Mouse (Mus musculus): ENCODE data around the gene Otof.

Otof gene

DNA sequence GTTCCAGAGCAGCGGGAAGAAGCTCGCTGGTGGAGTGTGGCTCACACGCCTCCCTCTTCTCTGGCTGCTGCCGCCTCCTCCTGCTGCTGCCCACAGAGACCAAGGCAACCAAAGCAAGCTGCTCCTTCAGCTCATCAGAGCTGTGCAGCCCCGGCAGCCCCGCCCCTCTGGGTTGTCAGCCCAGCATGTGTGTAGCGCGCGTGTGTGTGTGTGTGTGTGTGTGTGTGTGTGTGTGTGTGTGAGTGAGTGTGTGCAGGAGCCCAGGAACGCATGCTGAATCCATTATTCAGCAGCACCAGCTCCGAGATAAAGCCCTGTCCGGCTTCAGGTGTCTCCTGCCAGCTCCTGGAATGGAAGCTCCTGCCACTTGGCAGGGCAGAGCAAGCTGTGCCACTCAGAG, at the start of gene Otof:
Gene Otof (minus strand): TSS at position 112 of the 400 bp plus-strand sequence.
- DNase-seq (ENCODE audit: low read depth), result no peak

DNA sequence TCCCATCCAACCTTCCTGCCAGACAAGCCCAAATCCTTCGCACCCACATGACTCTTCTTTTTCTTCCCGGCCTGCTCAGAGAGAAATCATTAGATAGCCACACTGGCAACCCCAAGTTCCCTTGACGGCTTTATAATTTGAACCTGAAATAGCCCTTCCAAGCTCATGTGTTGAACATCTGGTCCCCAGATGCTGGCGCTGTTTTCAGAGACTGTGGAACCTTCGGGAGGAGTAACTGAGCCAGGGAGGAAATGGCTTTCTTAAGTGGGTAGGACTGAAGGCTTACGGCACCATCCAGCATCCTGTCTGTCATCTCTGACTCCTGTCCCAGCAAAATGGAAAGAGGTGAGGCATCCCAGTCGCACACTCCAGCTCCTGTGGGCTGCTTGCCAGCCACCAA, 35.6 kb upstream of the Otof start:
- no peak for DNase-seq (ENCODE audit: low read depth)

DNA sequence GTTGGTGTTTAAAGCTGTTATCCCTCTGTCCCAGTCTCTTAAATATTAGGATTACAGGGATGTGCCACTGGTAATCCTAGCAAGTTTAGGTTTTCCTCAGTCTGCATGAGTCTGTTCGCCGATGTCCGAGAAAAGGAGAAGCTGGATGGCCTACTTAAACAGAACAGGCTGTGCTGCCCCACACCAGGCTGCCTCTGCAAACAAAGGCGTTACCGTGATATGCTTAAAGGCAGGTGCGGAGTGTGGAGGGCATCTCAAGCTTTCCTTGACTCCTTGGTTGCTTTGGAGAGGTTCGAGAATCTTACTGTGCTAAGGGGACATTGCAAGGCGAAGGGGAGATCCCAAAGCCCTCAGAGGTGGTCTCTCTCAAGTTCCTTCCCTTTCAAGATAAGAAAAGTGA, 35.1 kb upstream of the Otof start:
- no peak for DNase-seq (ENCODE audit: low read depth)

DNA sequence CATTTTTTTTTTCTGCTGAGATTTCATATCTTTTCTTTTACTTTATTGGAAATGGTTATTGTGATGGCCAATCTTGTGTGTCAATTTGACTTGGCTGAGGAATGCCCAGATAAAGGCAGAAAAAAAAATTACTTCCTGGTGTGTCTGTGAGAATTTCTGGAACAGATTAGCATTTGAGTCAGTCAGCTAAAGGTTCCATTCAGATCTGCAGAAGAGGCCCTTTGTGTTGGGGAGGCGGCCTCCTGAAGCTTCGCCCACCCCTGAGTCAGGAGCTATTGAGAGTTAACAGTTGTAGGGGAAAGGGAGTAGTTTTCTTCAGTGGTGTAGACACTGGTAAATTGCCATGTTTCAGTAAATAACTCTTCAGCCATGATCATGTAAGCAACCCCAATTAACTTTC, 33.6 kb upstream of the Otof start:
- DNase-seq (ENCODE audit: low read depth), result no peak

DNA sequence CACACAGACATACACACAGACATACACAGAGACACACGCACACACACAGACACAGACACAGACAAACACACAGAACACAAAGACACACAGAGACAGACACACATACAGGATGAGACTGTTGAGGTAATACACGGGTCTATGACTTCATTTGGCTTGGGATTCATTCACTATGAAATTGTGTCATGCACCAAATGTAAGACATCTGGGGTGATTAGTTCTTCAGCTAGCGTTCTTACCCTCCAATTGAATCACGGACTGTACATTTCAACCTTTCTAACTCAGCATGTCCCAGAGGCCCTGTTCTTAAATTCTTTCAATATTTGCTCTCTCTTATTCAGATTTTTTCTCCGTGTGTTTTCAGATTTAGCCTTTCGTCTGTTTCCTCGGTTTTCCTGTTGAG, 32.9 kb upstream of the Otof start:
- no peak for DNase-seq (ENCODE audit: low read depth)

DNA sequence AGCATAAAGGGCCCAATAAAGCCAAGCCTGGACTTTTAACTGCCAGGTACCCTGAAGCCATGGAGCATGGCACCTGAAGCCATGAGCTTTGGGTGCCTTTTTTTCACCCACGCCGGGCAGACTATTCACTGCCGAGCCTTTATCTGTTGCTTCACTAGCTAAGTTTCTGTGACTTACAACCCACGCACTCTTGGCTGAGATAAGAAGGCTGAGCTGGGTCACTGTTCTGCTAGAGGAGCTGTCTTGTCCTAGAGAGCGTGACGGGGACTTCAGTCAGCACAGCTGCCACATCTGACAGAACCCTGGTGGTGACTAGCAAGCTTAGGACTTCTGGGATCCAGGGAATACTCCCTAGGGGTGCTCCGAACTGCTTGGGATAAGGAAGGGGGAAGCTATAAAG, 32.0 kb upstream of the Otof start:
- no peak for DNase-seq (ENCODE audit: low read depth)

DNA sequence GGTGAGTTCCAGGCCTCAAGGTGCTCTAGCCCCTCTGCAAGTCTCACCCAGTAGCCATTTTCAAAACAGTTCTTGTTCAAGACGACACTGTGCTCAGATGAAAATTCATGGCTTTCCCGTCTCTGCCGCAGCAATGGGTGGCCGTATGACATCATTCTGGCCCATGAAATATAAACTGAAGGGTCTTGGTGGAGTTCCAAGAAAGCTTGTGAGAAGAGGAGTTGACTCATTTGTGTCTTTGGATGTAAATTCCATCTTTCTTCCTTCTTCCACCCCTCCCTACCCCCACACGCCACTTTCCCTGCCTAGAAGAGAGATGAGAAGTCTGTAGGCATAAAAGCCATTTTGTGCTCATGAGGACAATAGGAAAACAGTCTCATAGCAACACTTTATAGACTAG, 29.1 kb upstream of the Otof start:
- no peak for DNase-seq (ENCODE audit: low read depth)

DNA sequence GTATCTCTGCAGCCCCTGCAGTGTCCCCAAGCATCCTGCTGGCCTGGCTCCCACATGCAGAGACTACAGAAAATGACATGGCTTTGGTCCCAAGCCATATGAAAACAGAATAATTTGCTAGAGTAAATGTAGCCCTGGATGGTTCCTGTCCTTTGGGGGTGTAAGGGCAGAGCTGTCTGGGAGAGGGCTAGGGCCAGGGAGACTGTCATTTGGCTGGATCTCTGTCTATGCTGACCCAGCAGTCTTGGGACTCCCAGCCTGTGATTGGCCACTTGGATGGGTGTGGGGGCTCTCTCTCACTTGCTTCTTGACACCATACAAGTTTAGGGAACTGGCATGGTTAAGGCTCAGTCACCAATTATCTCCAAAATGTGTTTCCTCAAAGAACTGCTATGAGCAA, 28.5 kb upstream of the Otof start:
- no peak for DNase-seq (ENCODE audit: low read depth)

DNA sequence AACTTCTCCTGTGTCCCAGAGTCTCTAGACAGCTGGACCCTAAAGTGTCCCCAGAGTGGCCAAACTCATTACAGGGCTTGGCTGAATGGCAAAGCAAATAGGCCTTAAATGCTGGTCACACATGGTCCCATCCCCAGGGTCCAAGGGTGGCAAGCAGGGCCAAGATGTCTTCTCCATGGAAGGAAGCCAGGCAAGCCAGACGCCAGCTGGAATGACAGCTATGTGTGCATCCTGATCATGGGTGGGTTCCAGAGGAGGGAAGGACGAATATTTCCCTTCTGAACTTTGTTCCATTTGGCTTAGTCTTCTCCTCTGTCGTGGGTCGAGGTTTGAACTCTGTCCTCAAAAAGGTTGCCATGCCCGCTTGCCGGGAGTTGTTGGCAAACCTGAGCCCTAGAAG, 23.4 kb upstream of the Otof start:
- no peak for DNase-seq (ENCODE audit: low read depth)

DNA sequence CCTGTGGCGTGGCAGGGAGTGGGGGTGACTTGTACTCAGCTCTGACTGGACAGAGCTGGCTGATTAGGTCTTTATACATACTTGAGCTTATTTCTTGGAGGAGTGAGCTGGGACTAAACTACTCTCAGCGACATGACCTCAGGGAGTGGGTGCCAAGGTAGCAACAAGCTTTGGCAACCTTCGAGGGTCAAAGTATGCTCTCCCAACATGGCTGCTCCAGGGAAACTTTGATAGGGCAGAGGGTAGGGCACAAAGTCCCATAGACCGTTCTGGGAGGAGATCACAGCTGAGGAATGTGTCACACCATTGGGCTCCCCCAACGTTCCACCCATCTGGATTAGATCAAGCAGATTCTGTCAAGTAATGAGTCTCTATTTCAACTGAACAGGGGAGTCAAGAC, 22.9 kb upstream of the Otof start:
- no peak for DNase-seq (ENCODE audit: low read depth)

DNA sequence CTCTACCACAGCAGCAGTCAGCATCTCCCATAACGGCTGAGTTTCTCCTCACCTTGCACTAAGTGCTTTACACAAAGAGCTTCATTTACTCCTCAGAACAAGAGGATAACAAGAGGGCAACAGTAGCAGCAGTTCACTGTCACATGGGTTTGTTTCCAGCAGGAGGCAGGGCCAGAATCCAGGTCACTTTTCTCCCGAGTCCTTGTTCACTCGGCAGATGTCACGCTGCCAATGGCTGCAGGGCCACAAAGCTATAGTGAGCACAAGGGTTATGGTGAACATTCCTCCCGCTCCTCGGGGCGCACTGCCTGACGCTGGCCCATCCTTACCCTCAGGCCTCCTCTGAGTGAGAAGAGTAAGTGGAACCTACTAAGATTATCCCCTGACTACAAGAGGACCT, 21.8 kb upstream of the Otof start:
- DNase-seq (ENCODE audit: low read depth), result no peak

DNA sequence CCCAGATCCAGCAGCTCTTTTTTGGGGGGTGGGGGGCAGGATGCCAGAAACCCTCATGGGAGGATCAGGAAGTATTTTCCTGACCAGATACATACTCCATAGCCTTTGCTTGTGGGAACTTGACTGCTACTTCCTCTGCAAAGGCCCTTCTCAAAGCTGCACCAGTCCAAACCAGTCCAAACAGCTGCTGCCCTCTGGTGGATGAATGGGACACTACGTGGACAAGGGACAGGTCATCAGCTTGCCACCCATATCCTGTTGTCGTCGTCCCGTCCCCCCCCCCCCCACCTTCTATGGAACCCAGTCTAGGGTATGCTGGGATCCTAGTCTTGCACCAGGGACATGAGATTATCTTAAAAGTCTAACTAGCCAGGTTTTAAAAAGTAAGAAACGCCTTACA, 20.6 kb upstream of the Otof start:
- DNase-seq (ENCODE audit: low read depth), result peak; percentile 23

DNA sequence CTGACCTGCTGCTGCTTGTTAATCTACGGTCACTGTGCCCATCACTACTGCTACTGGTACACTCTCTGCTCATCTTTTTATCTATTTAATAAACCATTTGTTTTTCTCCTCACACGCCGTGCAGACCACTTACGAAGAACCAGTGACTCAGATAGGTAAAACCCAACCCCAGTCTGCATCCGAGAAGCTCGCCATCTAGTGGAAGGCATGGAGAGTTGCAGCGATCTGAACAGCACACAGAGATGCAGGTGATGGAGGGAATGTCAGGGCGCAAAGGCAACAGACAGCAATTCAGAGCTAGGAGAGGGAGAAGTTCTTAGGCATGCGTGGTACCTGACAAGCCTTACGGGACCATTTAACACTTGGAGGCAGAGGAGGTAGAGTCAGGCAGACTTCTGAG, 14.8 kb upstream of the Otof start:
- peak; percentile 11 for DNase-seq (ENCODE audit: low read depth)

DNA sequence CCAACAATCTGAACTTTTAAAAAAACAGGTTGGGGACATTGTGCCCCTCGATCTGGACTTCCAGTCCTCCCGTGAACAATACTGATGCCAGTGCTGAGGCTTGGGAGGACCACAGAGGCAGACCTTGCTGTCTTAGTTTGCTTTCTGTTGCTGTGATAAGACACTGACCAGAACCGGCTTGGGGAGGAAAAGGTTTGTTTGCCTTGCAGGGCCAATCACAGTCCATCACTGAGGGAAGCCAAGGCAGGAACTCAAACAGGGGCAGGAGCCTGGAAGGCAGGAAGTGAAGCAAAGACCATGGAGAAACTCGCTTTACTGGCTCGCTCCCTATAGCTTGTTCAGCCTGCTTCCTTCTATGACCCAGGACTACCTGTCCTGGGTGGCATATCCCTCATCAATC, 10.4 kb upstream of the Otof start:
- DNase-seq (ENCODE audit: low read depth), result no peak

DNA sequence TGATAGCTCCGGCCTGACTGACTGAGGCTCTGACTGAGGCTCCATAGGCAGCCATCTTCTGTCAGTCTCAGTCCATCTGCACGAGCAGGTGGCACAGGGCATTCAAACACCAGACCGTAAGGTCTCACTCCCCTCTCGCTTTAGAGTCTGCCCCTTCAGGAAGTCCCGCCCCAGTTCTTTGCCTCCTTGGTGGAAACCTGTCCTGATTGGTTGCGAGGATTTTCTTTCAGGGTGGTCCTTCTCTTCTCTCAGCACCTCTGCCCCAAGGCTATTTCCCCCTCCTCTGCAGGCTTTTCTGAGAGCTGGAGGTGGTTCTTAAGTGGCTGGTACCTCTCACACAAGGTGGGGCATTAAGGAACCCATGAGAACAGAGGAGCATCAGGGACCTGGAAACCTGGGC, 8.7 kb upstream of the Otof start:
- DNase-seq (ENCODE audit: low read depth), result no peak

DNA sequence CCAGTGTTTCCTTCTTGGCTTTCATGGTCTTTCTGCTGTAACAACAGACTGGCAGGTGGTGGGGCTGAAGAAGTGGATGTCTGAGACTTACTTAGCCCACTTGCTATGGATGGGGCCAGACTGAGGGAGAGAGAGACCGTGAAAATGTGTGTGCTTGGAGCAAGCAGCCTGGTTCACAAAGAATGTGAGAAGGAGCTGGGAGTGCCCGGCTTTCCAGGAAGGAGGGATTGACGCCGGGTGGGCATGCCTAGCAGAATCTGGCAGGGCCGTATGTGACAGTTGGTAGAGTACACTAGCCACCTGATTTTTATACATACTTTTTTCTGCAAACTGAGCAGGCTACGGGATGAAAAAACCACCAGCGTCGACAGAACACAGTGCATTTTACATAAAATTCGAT, 4.6 kb upstream of the Otof start:
- no peak for DNase-seq (ENCODE audit: low read depth)

DNA sequence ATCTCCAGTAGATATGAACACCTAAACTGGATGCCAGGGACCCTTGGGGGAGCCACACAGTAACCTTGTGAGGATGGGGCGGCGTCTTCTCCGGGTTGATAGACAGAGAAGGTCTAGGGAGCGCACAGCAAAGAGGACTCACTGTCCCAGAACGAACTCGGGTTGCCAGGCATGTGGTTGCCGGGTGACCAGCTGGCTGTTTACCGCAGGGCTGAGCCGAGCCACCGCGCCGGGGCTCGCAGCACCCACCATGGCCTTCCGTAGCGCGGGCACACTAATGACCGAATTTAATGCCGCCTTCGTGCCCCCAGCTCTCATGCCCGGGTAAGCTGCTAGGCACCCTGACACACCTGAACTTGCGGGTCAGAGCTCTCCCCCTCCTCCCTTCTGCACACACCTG, 4.1 kb upstream of the Otof start, which contains the start of gene 1700001C02Rik:
Gene 1700001C02Rik (plus strand): TSS at position 187 of the 400 bp plus-strand sequence.
- DNase-seq (ENCODE audit: low read depth), result no peak

DNA sequence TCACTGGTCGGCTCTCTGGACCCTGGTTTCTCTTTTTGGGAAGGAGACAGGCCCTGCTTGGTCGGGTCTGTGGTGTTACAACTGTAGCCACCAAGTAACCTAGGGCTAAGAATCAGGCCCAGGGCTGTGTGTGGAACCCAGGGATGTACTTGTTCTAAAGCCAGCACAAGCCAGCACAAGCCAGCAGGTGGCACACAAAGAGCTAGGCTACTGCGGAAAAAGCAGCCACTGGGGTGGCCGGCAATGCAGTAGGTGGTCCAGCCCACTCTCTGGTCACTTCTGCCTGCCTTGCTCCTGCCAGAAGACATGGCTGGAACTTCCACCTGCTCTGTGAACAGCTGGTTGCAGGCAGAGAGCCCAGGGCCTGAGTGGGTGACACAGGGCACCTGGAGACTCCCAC, 1.6 kb downstream of the Otof start:
- DNase-seq (ENCODE audit: low read depth), result no peak

DNA sequence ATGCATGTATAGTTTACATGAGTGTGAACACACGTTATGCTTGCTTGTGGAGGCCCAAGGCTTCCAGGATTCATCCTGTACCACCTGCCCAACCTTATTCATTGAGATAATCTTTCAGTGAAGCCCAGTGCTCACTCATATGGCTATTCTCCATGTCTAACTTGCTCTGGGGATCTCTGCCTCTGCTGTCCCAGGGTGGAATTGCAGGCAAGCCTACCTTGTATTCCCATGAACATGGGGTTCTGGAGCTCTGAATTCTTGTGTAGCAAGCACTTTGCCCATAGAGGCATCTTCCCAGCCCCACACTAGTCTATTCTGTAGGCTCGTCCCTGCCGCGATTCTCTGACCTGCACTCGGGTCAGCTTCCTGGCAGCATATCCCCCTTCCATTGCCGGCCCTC, 5.7 kb downstream of the Otof start:
- no peak for DNase-seq (ENCODE audit: low read depth)

DNA sequence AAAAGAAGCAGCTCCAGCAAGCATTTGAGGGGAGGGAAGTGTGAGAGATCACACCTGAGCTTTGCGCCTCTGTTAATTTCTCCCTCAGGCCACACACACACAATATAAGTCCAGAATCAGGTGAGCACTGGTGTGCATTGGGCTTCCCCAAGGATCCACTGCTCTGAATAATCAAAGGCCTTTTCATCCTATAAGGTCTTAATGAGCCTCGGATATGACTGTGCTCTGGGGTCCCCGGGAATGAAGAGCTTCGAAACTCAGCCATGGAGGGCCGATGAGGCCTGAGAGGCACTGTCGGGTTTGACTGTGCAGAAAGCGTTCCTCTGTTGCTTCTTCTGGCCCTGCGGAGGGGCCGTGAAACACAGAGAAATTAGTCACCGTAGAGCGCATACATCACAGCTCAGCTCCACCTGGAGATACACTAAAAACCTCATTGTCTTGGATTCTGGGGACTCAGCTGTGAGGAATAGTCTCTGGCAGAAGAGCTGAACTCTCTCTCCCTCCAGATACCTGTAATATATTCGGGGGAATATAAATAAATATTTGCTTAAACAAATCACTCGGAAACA, 17.3 kb downstream of the Otof start:
- no peak for DNase-seq (ENCODE audit: low read depth)

DNA sequence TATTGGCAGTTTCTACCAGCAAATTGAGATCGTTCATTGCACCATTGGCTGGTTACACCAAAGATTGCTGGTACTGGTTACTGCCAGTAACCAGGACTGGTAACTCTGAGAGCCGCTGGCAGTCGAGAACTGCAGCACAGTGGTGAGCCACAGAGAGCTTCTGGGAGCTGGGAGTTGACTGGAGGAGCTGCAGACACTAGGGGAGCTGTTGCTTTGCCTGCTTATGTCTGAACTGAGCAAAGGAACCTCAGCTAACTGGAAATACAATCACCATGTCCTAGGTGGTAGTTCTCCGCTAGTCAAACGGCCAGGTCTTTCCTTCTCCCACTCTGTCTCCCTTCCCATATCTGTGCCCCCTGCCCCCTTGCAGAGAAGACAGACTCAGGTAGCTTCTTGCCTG, 19.5 kb downstream of the Otof start:
- DNase-seq (ENCODE audit: low read depth), result no peak

DNA sequence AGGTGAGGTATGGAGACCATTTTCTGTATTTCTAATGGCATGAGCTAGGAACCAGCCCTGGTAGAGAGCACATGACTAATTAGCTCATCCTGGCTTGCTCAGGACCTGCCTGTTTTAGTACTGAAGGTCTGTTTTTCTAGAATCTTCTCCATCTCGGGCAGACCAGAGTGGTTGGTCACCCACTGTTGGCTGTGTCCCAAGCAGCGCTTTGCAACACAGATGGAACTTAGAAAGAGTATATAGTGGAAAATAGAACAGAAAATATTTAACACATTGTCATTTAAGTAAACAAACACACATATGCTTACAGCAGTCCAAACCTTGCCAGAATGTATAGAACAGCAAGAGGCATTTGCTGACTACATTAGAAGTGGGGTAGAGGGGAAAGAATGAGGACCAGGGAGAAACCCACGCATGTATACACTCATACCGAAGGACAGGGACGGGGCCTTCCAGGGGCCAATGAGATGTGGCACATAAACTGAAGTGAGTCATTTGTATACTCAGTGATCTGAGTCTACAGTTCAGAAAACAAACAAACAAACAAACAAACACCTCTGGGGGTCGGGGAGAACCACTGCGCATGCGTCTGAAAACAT, 21.3 kb downstream of the Otof start:
- DNase-seq (ENCODE audit: low read depth), result no peak

DNA sequence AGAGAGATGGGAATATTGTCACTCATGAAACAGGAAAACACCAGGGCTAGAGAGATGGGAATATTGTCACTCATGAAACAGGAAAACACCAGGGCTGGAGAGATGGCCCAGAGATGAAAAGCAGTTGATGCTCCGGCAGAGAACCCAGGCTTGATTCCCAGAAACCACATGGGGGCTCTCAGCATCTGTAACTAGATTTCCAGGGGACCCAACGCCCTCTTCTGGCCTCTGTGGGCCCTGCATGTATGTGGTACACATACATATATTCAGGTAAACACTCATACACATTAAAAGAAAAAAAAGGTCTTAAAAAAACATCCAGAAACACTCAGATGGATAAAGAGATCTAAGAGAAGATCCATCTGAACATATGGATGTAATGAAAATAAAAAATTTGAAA, 22.8 kb downstream of the Otof start:
- no peak for DNase-seq (ENCODE audit: low read depth)

DNA sequence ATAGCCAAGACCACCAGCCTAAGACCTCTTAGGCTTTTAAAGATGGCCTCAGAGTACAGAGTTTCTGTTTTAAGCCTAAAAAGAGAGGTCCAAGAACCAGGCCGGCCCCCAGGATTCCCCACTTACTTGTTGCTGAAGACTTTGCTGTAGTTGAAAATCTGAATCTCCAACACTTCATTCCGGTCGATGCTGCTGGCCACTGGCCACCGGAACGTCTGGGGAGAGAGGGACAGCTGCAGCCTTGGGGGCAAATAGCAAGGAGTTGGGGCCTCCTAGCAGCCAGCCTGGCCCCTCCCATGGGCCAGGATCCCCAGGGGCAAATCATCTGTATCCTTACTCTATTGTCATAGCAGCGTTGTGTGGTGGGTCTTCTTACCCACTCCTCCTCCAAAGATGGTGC, 34.3 kb downstream of the Otof start:
- no peak for DNase-seq (ENCODE audit: low read depth)

Measured in c-Kit-positive CD71-positive TER-119-negative erythroid progenitor cells, embryonic 14.5 days (primary cell).